In the genomic region with DNA sequence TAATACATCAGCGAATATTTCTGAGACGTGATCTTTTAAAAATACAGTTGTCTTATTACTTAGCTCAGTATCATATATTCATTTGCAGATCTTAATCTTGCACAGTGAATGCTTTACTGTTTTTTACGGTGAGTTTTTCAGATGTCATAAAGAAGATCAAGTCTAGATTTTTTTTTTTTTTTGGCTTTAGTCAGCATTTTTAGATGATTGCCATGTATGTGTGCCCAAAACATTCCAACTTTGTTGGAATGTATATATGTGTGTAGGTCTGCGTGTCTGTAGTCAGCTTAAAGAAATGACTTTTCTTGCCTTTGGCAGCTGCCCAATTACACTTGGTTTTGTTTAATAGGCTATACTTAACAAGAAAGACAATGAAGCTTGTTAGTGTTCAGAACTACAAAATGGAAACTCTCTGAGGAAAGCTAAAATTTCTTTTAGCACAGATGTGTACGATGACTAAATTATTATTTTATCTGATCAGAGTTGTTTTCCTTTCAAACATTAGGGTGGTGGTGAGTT, we compare ENCODE assay signal across 9 mouse cellular contexts. TPM values are rescaled to one million over a fixed set of nuclear protein-coding genes. Genes with fewer than 3 reads are reported as not detected.
DNase-seq lines count a peak whose midpoint lies in the region; ATAC-seq and TF ChIP-seq lines count a peak whose summit lies in the region.
"Had no signal": no experiment of that assay in that cellular context is flagged by ENCODE, and none has a peak within 500 bp of the region (broad histone marks: within the 10 kb centered on the region; RNA-seq: fewer than 3 reads in every experiment).

No protein-coding gene starts in this region.

- H3K4me2 ChIP-seq in liver, embryonic 12.5 days: peak overlapping the region; percentile 76

- H3K9me3 ChIP-seq in erythroblast, embryonic 14.5 days (ENCODE audit: control insufficient read depth, low read length): no peaks in the 10 kb centered on the region
- H3K9me3 ChIP-seq in liver, embryonic 12.5 days (replicated peaks): no peaks in the 10 kb centered on the region

- peaks cover 48% of the 10 kb centered on the region for H3K4me1 ChIP-seq in erythroblast, embryonic 14.5 days (ENCODE audit: control insufficient read depth)
- H3K4me1 ChIP-seq in spleen, adult 2 months (ENCODE audit: control insufficient read depth, insufficient read depth, insufficient read length): no peaks in the 10 kb centered on the region
- peaks cover 48% of the 10 kb centered on the region for H3K4me1 ChIP-seq in liver, embryonic 12.5 days

- H3K36me3 ChIP-seq in erythroblast, embryonic 14.5 days (ENCODE audit: control insufficient read depth): peaks cover 50% of the 10 kb centered on the region
- H3K36me3 ChIP-seq in spleen, adult 2 months (ENCODE audit: control insufficient read depth, insufficient read depth, low read length): peaks cover 4% of the 10 kb centered on the region; the same call in 1 of the 2 replicates
- peaks cover 31% of the 10 kb centered on the region for H3K36me3 ChIP-seq in liver, embryonic 12.5 days

- DNase-seq in spleen, adult 2 months (ENCODE audit: low read depth in 1 of 2, low spot score in 2 of 2): no peak
- no peak for DNase-seq in spleen, postnatal 10 days (ENCODE audit: low spot score in 2 of 2)
- DNase-seq in frontal cortex, postnatal 10 days (ENCODE audit: low spot score in 2 of 2): no peak
- DNase-seq in kidney, adult 18-20 months: no peak
- DNase-seq: kidney, adult 9 months had no signal

- TF ChIP-seq POLR2A in spleen, adult 2 months (IDR thresholded peaks at IDR 0.05; ENCODE audit: low read depth, low read length): no peak

- no peaks in the 10 kb centered on the region for H3K27me3 ChIP-seq in erythroblast, embryonic 14.5 days (ENCODE audit: control insufficient read depth)
- H3K27me3 ChIP-seq in spleen, adult 2 months (ENCODE audit: control insufficient read depth, insufficient read depth, low read length): peaks cover 5% of the 10 kb centered on the region; the same call in 1 of the 2 replicates
- no peaks in the 10 kb centered on the region for H3K27me3 ChIP-seq in liver, embryonic 12.5 days (replicated peaks)

- H3K27ac ChIP-seq in spleen, adult 2 months (ENCODE audit: insufficient read depth, low read length): no peak overlapping the region
- H3K27ac ChIP-seq in liver, embryonic 12.5 days: peak overlapping the region; percentile 48; the same call in 1 of the 2 replicates

- ATAC-seq in erythroblast, adult 5-6 weeks (replicated peaks; ENCODE audit: low FRiP score, poor library complexity, severe bottlenecking): no peak
- ATAC-seq in liver, embryonic 12.5 days: no peak
- ATAC-seq in activated CD4-positive, CD25-positive, alpha-beta regulatory T cell, adult 4 months: no peak

- peak overlapping the region; percentile 100 for H3K9ac ChIP-seq in liver, embryonic 12.5 days

- TF ChIP-seq CTCF in spleen, adult 2 months (IDR thresholded peaks at IDR 0.05; ENCODE audit: extremely low read depth, insufficient read depth, insufficient read length, insufficient replicate concordance): no peak

- 65% methylated on average over 5 of the region's 5 CpGs for WGBS in spleen, adult 2 months
- WGBS in liver, embryonic 12.5 days (ENCODE audit: insufficient replicate concordance): 47% methylated on average over 5 of the region's 5 CpGs

- peak overlapping the region; percentile 100 for H3K4me3 ChIP-seq in erythroblast, embryonic 14.5 days (replicated peaks)
- peak overlapping the region; percentile 30; the same call in 1 of the 2 replicates for H3K4me3 ChIP-seq in spleen, adult 2 months (ENCODE audit: extremely low read depth, insufficient read depth, insufficient read length)
- peak overlapping the region; percentile 99 for H3K4me3 ChIP-seq in liver, embryonic 12.5 days

RNA-seq across cellular contexts. Expression of gene Wapl, which starts 1.7 kb away (rescaled TPM):
- 0.77 and 1.1 TPM in 2 replicates for polyA plus RNA-seq in erythroblast, embryonic 14.5 days (2012)
- total RNA-seq in erythroblast, adult 5-6 weeks (2015; ENCODE audit: low replicate concordance): 144 and 152 TPM in 2 replicates
- 291 and 438 TPM in 2 replicates for total RNA-seq in erythroblast, adult 5-6 weeks (2017; ENCODE audit: low replicate concordance)
- polyA plus RNA-seq in spleen, adult 2 months (2012; rRNA removed): 4.5 and 7.1 TPM in 2 replicates
- 43.8 and 46.4 TPM in 2 replicates for polyA plus RNA-seq in liver, embryonic 12.5 days (2016; fragmentation: Nextera tagmentation; extraction: Ambion mirVana)
- polyA plus RNA-seq in activated CD4-positive, CD25-positive, alpha-beta regulatory T cell, adult 4 months (2017; shearing (Covaris generic)): 10 to 100 TPM; 45.6 to 50.6 TPM

Comparison
In these comparisons a context has a peak if more than half of its experiments do, and no peak if none do; other contexts are left out.
1. H3K4me3 ChIP-seq: peak in every context shown above with its lines; median percentile 100 in erythroblast, embryonic 14.5 days; 99 in liver, embryonic 12.5 days; 30 in spleen, adult 2 months.